Mouse (Mus musculus): Measurements from ENCODE around the gene Rassf7. TPM values are rescaled to one million over a fixed set of nuclear protein-coding genes. Genes with fewer than 3 reads are reported as not detected.

The Rassf7 gene
- total RNA-seq, 2 experiments from 2014 or later, result 0.64 to 0.80 TPM

Small RNAs within 50 kb of the gene (microRNA-seq; reads per million reads assigned to microRNA genes)
- gene Mir210, result 84.2 to 96.0 reads per million in 2 experiments

Other genes starting within 250 kb of the Rassf7 start
- gene Ifitm1, start 248.6 kb upstream of the Rassf7 start, total RNA-seq (2021), result 1 to 10 TPM; 1.3 to 1.5 TPM
- 10 to 100 TPM; 11.9 to 13.8 TPM for gene Ifitm3, start 205.1 kb upstream of the Rassf7 start, total RNA-seq (2021)
- not detected for gene Ifitm6, start 197.9 kb upstream of the Rassf7 start, total RNA-seq (2021)
- not detected for gene Gm17387, start 186.7 kb upstream of the Rassf7 start, total RNA-seq (2021)
- gene B4galnt4, start 154.8 kb upstream of the Rassf7 start, total RNA-seq (2021), result 10 to 100 TPM; 80.7 to 96.2 TPM
- gene Pkp3, start 137.6 kb upstream of the Rassf7 start, total RNA-seq (2021), result not detected
- gene Sigirr, start 115.3 kb upstream of the Rassf7 start, total RNA-seq (2021), result 1 to 10 TPM; 1.9 to 3.2 TPM
- gene Ano9, start 98.1 kb upstream of the Rassf7 start, total RNA-seq (2021), result not detected
- 10 to 100 TPM; 58.7 to 61.1 TPM for gene Ptdss2, start 93.5 kb upstream of the Rassf7 start, total RNA-seq (2021)
- 10 to 100 TPM; 32.5 to 36.5 TPM for gene Rnh1, start 43.0 kb upstream of the Rassf7 start, total RNA-seq (2021)
- 100 to 1,000 TPM; 193 to 235 TPM for gene Hras, start 21.9 kb upstream of the Rassf7 start, total RNA-seq (2021)
- 1 to 10 TPM; 4.5 to 6.1 TPM for gene Lrrc56, start 21.7 kb upstream of the Rassf7 start, total RNA-seq (2021)
- not detected for gene Lmntd2, start 1.8 kb upstream of the Rassf7 start, total RNA-seq (2021)
- 10 to 100 TPM; 67.1 to 71.1 TPM for gene Phrf1, start 12.9 kb downstream of the Rassf7 start, total RNA-seq (2021)
- gene Irf7, start 50.6 kb downstream of the Rassf7 start, total RNA-seq (2021), result 1 to 10 TPM in 1 of 2 experiments, under 1 TPM in 1; 0.91 to 1.9 TPM
- gene Cdhr5, start 60.9 kb downstream of the Rassf7 start, total RNA-seq (2021), result not detected
- gene Sct, start 63.3 kb downstream of the Rassf7 start, total RNA-seq (2021), result not detected
- gene Drd4, start 76.1 kb downstream of the Rassf7 start, total RNA-seq (2021), result under 1 TPM in 1 of 2 experiments, not detected in 1; 0.12 TPM
- gene Deaf1, start 111.8 kb downstream of the Rassf7 start, total RNA-seq (2021), result 10 to 100 TPM; 91.3 to 92.6 TPM
- gene Tmem80, start 111.9 kb downstream of the Rassf7 start, total RNA-seq (2021), result 10 to 100 TPM; 28.8 to 39.3 TPM
- 1 to 10 TPM; 4.7 to 6.2 TPM for gene Eps8l2, start 123.0 kb downstream of the Rassf7 start, total RNA-seq (2021)
- 100 to 1,000 TPM; 125 to 154 TPM for gene Taldo1, start 176.3 kb downstream of the Rassf7 start, total RNA-seq (2021)
- gene Gatd1, start 198.3 kb downstream of the Rassf7 start, total RNA-seq (2021), result 10 to 100 TPM; 42.4 to 49.2 TPM
- 100 to 1,000 TPM; 286 to 299 TPM for gene Cend1, start 213.6 kb downstream of the Rassf7 start, total RNA-seq (2021)
- 100 to 1,000 TPM; 351 to 355 TPM for gene Slc25a22, start 222.0 kb downstream of the Rassf7 start, total RNA-seq (2021)
- gene Pidd1, start 228.2 kb downstream of the Rassf7 start, total RNA-seq (2021), result 1 to 10 TPM in 1 of 2 experiments, under 1 TPM in 1; 0.84 to 2.2 TPM
- 100 to 1,000 TPM; 526 to 589 TPM for gene Rplp2, start 231.5 kb downstream of the Rassf7 start, total RNA-seq (2021)
- 10 to 100 TPM; 23.2 to 30.4 TPM for gene Pnpla2, start 239.3 kb downstream of the Rassf7 start, total RNA-seq (2021)
- gene Cracr2b, start 245.2 kb downstream of the Rassf7 start, total RNA-seq (2021), result 1 to 10 TPM; 2.1 to 4.2 TPM